Mouse (Mus musculus): ENCODE measurements around the gene Zcchc13.

Gene Zcchc13

DNA sequence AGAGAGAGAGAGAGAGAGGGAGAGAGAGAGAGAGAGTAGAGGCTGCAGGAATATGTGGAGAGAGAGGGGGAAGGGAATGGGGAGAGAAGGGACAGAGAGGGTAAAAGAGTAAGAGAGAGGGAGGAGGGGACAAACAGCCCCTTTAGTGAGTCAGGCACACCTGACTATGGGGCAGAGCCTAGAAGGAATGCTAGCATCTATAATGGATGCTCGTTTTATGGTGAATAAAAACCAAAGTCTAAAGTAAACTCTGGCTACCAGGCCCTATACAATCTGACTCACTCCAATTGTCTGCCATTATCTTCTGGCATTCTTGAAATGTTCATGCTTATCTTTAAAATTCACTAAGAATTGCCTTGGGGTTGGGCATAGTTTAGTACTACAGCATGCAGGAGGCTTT, 21.7 kb downstream of the Zcchc13 start:
- DNase-seq = no peak

DNA sequence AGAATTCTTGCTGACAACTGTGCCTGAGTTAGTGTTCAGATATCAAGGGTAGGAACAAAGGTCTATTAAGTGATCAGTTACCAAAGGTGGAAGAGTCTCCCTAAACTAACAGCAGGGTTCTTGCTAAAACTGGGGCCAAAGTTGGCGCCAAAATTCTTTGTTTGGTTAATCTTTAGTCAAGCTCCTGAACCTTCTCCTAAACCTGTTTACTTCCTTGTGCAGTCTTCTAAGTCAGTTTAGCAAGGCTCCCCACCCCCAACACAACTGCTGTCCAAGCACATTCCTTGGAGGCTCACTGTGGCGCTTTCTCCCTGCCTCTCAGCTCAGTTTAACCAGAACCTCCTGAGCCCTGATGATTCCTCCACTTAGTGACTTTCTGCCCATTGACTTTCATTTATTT, 22.6 kb downstream of the Zcchc13 start:
- no peak for DNase-seq

DNA sequence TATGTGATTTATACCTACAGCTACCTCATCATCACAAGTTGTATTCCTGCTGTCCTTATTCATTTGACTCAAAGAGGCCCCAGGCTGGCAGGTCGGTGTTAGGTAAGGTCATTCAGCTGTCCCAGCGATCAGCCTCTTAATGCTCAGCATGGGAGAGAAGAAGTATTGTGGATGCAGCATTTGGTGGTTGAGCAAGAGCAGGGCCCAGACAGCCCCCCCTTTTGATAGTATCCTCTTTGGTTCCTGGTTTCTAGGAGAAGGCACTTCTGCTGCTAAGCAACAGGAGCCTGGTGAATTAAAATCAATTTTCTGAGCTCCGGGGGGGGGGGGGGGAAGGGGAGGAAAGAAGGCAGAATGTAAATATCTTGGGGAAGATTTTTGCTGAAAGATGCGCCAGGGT, 28.6 kb downstream of the Zcchc13 start:
- no peak for DNase-seq

- DNase-seq = peak; percentile 6 to 20
Measured at GRCm38 (mm10) chrX:103664445-103664844, 34.1 kb downstream of the Zcchc13 start.

DNA sequence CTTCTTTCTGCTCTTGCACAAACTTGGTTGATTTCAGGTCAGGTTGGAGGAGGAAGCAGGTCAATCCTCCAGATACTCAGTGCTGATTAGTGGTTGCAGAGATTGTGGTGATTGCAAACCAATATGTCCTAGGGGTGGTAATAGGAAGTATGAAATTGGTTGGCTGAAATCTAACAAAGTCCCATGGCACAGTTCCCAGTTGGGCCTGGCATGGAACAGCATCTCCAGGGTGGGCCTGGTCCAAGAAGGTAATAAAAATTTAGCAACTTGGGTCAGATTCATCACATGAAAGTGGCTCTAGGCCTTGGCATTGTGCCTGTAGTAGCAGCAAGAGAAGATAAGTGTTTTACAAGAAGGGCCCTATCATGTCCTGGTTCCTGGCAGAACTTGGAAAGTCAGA, 39.9 kb downstream of the Zcchc13 start:
- no peak for DNase-seq

DNA sequence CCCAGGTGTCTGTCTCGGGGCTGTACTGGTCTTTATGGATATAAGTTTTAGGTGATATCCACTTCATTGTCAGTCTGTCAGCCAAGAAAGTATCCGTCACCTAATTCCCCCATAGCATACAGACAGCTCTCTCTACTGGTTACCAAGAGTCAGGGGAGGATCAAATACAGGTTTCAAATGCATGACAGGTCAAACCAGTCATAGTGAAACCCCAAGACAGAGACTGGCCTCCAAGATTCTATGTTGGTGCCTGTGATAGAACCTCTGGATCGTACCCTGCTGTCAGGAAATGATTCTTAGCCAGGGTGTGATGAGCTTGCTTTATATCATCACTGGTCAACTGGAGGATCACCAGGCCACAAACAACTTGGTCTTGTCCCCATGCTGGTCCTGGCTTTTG, 43.4 kb downstream of the Zcchc13 start:
- no peak for DNase-seq

GRCm38 (mm10) chrX:103674674-103675073, 44.3 kb downstream of the Zcchc13 start:
- no peak for DNase-seq

All from B cell, adult 2 months (primary cell).